Mouse (Mus musculus): Measurements from ENCODE around the gene Gm15517. TPM values are rescaled to one million over a fixed set of nuclear protein-coding genes. Genes with fewer than 3 reads are reported as not detected.

Gene Gm15517
- total and polyA plus RNA-seq, 3 experiments: not detected

GRCm38 (mm10) chr7:44269397-44269796, 8.2 kb downstream of the Gm15517 start:
- TF ChIP-seq GABPA (IDR thresholded peaks at IDR 0.05; ENCODE audit: insufficient replicate concordance, low read depth, low read length) (no peak), NRF1 (IDR thresholded peaks at IDR 0.05; ENCODE audit: low read depth, low read length) (no peak), MAZ (IDR thresholded peaks at IDR 0.05; ENCODE audit: low read depth, low read length) (no peak), POLR2AphosphoS2 (IDR thresholded peaks at IDR 0.05; ENCODE audit: low read depth, low read length) (no peak), POLR2A (IDR thresholded peaks at IDR 0.05; ENCODE audit: low read depth, low read length) (no peak), KAT2A (IDR thresholded peaks at IDR 0.05; ENCODE audit: insufficient replicate concordance, low read length) (no peak), NELFE (IDR thresholded peaks at IDR 0.05; ENCODE audit: low read depth, low read length) (no peak), PAX5 (IDR thresholded peaks at IDR 0.05; ENCODE audit: low read length) (no peak), ZNF384 (IDR thresholded peaks at IDR 0.05; ENCODE audit: low read depth, low read length) (no peak), ELF1 (IDR thresholded peaks at IDR 0.05; ENCODE audit: low read depth, low read length) (no peak)
- no peaks in the 10 kb centered on the region for H3K9me3 ChIP-seq (replicated peaks; ENCODE audit: low read length)
- in situ Hi-C loops (cut with MboI; ENCODE audit: low pct_ligation_motif_present, low pct_unique_long_range_greater_than_20kb, low sequenced_read_pairs) (loop anchor here (10.0 kb wide), 2 partner anchors 225 to 375 kb away; partner anchors contain the start of genes Emc10 and Fam71e1), dilution Hi-C loops (cut with MboI; ENCODE audit: extremely low pct_ligation_motif_present, extremely low pct_unique_long_range_greater_than_20kb, low sequenced_read_pairs) (no loop called here)
- no peak overlapping the region for H3K27ac ChIP-seq (ENCODE audit: insufficient read depth, low read depth)
- H3K36me3 ChIP-seq (replicated peaks in 1 of 2; ENCODE audit: control insufficient read depth in 1 of 2, insufficient read depth in 1 of 2, low read length in 1 of 2): no peaks in the 10 kb centered on the region
- no peak overlapping the region for H3K9ac ChIP-seq (ENCODE audit: insufficient read depth, low read depth)
- no peak for DNase-seq (ENCODE audit: extremely low read depth)
- H3K4me1 ChIP-seq (ENCODE audit: control insufficient read depth in 1 of 2, insufficient read depth in 2 of 2): no peaks in the 10 kb centered on the region; a peak in 1 of 4 replicates
- H3K79me2 ChIP-seq (replicated peaks; ENCODE audit: control insufficient read depth, extremely low read depth, insufficient read depth, poor library complexity, severe bottlenecking): no peaks in the 10 kb centered on the region
- no peak overlapping the region for H3K4me2 ChIP-seq (ENCODE audit: insufficient read depth, low read depth, poor library complexity, severe bottlenecking)
- H3K4me3 ChIP-seq (replicated peaks in 1 of 3; ENCODE audit: low read depth in 2 of 3, low read length in 2 of 3, poor library complexity in 1 of 3): no peak overlapping the region
- H3K27me3 ChIP-seq (replicated peaks): peaks cover 35% of the 10 kb centered on the region

DNA sequence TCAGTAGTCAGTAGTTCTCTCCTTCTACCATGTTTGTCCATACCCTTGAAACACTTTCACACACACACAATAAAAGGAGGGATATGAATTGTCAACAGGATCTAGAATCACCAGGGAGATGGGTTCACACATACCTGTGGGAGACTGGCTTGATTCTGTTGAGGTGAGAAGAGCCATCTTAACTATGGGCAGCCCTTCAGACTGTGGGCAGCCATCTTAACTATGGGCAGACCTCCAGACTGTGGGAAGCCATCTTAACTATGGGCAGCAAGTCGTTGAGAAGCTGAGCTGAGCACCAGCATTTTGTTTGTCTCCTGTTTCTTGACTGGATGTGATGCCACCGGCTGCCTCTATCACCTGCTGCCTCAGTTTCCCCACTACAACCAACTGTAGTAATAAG, 10.1 kb downstream of the Gm15517 start:
- Histone ChIP-seq H3K79me2 (replicated peaks; ENCODE audit: control insufficient read depth, extremely low read depth, insufficient read depth, poor library complexity, severe bottlenecking) (no peaks in the 10 kb centered on the region), H3K36me3 (replicated peaks in 1 of 2; ENCODE audit: control insufficient read depth in 1 of 2, insufficient read depth in 1 of 2, low read length in 1 of 2) (no peaks in the 10 kb centered on the region), H3K9me3 (replicated peaks; ENCODE audit: low read length) (no peaks in the 10 kb centered on the region), H3K4me1 (ENCODE audit: control insufficient read depth in 1 of 2, insufficient read depth in 2 of 2) (no peaks in the 10 kb centered on the region; a peak in 1 of 4 replicates), H3K9ac (ENCODE audit: insufficient read depth, low read depth) (no peak overlapping the region), H3K27me3 (replicated peaks) (peaks cover 28% of the 10 kb centered on the region), H3K4me3 (replicated peaks in 1 of 3; ENCODE audit: low read depth in 2 of 3, low read length in 2 of 3, poor library complexity in 1 of 3) (no peak overlapping the region), H3K4me2 (ENCODE audit: insufficient read depth, low read depth, poor library complexity, severe bottlenecking) (no peak overlapping the region), H3K27ac (ENCODE audit: insufficient read depth, low read depth) (no peak overlapping the region)
- dilution Hi-C loops (cut with MboI; ENCODE audit: extremely low pct_ligation_motif_present, extremely low pct_unique_long_range_greater_than_20kb, low sequenced_read_pairs): no loop called here
- TF ChIP-seq BHLHE40 (IDR thresholded peaks at IDR 0.05; ENCODE audit: low read depth, low read length) (no peak), USF1 (IDR thresholded peaks at IDR 0.05; ENCODE audit: low read depth, low read length) (no peak), CTCF (conservative IDR thresholded peaks at IDR 0.05 in 1 of 2, IDR thresholded peaks at IDR 0.05 in 1 of 2; ENCODE audit: low read depth in 2 of 2, low read length in 2 of 2) (no peak), NELFE (IDR thresholded peaks at IDR 0.05; ENCODE audit: low read depth, low read length) (no peak), ZMIZ1 (IDR thresholded peaks at IDR 0.05; ENCODE audit: low read depth, low read length) (no peak), MAZ (IDR thresholded peaks at IDR 0.05; ENCODE audit: low read depth, low read length) (no peak), RCOR1 (conservative IDR thresholded peaks at IDR 0.05; ENCODE audit: low read depth, low read length) (peak; percentile 79; the same call in 1 of the 2 replicates), SMC3 (IDR thresholded peaks at IDR 0.05; ENCODE audit: low read depth, low read length) (no peak), SIN3A (IDR thresholded peaks at IDR 0.05; ENCODE audit: low read length) (no peak), POLR2AphosphoS2 (IDR thresholded peaks at IDR 0.05; ENCODE audit: low read depth, low read length) (no peak), UBTF (IDR thresholded peaks at IDR 0.05; ENCODE audit: low read depth, low read length) (no peak), E2F4 (IDR thresholded peaks at IDR 0.05; ENCODE audit: insufficient replicate concordance, low read depth, low read length) (no peak), JUN (IDR thresholded peaks at IDR 0.05; ENCODE audit: insufficient read depth, low read depth, low read length) (no peak), ELF1 (IDR thresholded peaks at IDR 0.05; ENCODE audit: low read depth, low read length) (no peak), HCFC1 (IDR thresholded peaks at IDR 0.05; ENCODE audit: low read depth, low read length) (peak; percentile 81), MXI1 (IDR thresholded peaks at IDR 0.05; ENCODE audit: low read depth, low read length) (no peak), NRF1 (IDR thresholded peaks at IDR 0.05; ENCODE audit: low read depth, low read length) (peak; percentile 82), MYC (IDR thresholded peaks at IDR 0.05; ENCODE audit: low read depth, low read length) (no peak)
- in situ Hi-C loops (cut with MboI; ENCODE audit: low pct_ligation_motif_present, low pct_unique_long_range_greater_than_20kb, low sequenced_read_pairs): no loop called here
- peak; percentile 25 for DNase-seq (ENCODE audit: extremely low read depth)

All from CH12.LX (cell line).